In genomic region chr17:29884596-29884995, GRCm38 (mm10) we compare ENCODE assay signal across 13 mouse cellular contexts.
DNase-seq lines count a peak whose midpoint lies in the region; ATAC-seq lines count a peak whose summit lies in the region.
"Had no signal": no experiment of that assay in that cellular context is flagged by ENCODE, and none has a peak within 500 bp of the region (broad histone marks: within the 10 kb centered on the region; RNA-seq: fewer than 3 reads in every experiment).

No protein-coding gene starts in this region.

- peaks cover 41% of the 10 kb centered on the region for H3K27me3 ChIP-seq in hindbrain, embryonic 12.5 days
- no peaks in the 10 kb centered on the region for H3K27me3 ChIP-seq in midbrain, embryonic 15.5 days (replicated peaks)
- peaks cover 54% of the 10 kb centered on the region for H3K27me3 ChIP-seq in heart, embryonic 12.5 days (replicated peaks)
- H3K27me3 ChIP-seq in intestine, embryonic 16.5 days (replicated peaks; ENCODE audit: control insufficient read depth, insufficient read depth, low read length): peaks cover 29% of the 10 kb centered on the region

- peak overlapping the region; percentile 68 for H3K4me3 ChIP-seq in hindbrain, embryonic 12.5 days
- H3K4me3 ChIP-seq in midbrain, embryonic 15.5 days: peak overlapping the region; percentile 77
- H3K4me3 ChIP-seq in heart, embryonic 12.5 days: no peak overlapping the region
- H3K4me3 ChIP-seq in intestine, embryonic 16.5 days (ENCODE audit: low read length): no peak overlapping the region
- H3K4me3 ChIP-seq: myocyte had no signal

- ATAC-seq in cerebellum, adult (ENCODE audit: insufficient number of reproducible peaks, low FRiP score, low TSS enrichment): no peak
- no peak for ATAC-seq in hindbrain, embryonic 12.5 days (ENCODE audit: low FRiP score)
- ATAC-seq in midbrain, embryonic 15.5 days (replicated peaks): no peak
- no peak for ATAC-seq in heart, embryonic 12.5 days (ENCODE audit: insufficient number of reproducible peaks, low FRiP score)
- no peak for ATAC-seq in intestine, embryonic 16.5 days

- H3K4me2 ChIP-seq in hindbrain, embryonic 12.5 days (replicated peaks): peak overlapping the region; percentile 95
- H3K4me2 ChIP-seq in midbrain, embryonic 15.5 days: peak overlapping the region; percentile 96
- H3K4me2 ChIP-seq in heart, embryonic 12.5 days: no peak overlapping the region
- H3K4me2 ChIP-seq in intestine, embryonic 16.5 days (ENCODE audit: low read depth, low read length): no peak overlapping the region

- H3K4me1 ChIP-seq in hindbrain, embryonic 12.5 days: peaks cover 62% of the 10 kb centered on the region
- H3K4me1 ChIP-seq in midbrain, embryonic 15.5 days: peaks cover 71% of the 10 kb centered on the region
- H3K4me1 ChIP-seq in heart, embryonic 12.5 days (replicated peaks): peaks cover 25% of the 10 kb centered on the region
- H3K4me1 ChIP-seq in intestine, embryonic 16.5 days (ENCODE audit: control insufficient read depth, insufficient read depth, low read length): peaks cover 28% of the 10 kb centered on the region

- peak; percentile 17 to 49 for DNase-seq in cerebellum, adult 18-20 months
- peak; percentile 60 for DNase-seq in cerebellum, adult 9-11 months
- no peak for DNase-seq in right cerebral cortex, adult 2 months (ENCODE audit: low spot score in 2 of 2)
- DNase-seq: kidney, adult 2 months; layer of hippocampus, postnatal 36 days; thymus, postnatal 14 days had no signal

- no peaks in the 10 kb centered on the region for H3K36me3 ChIP-seq in hindbrain, embryonic 12.5 days
- no peaks in the 10 kb centered on the region for H3K36me3 ChIP-seq in midbrain, embryonic 15.5 days (replicated peaks)
- no peaks in the 10 kb centered on the region for H3K36me3 ChIP-seq in heart, embryonic 12.5 days
- no peaks in the 10 kb centered on the region for H3K36me3 ChIP-seq in intestine, embryonic 16.5 days (ENCODE audit: control insufficient read depth, insufficient read depth, low read length)
- H3K36me3 ChIP-seq: G1E had no signal

- H3K27ac ChIP-seq in hindbrain, embryonic 12.5 days: peak overlapping the region; percentile 52
- peak overlapping the region; percentile 91 for H3K27ac ChIP-seq in midbrain, embryonic 15.5 days
- H3K27ac ChIP-seq in heart, embryonic 12.5 days (ENCODE audit: poor library complexity, severe bottlenecking): no peak overlapping the region
- no peak overlapping the region for H3K27ac ChIP-seq in intestine, embryonic 16.5 days (ENCODE audit: low read length)

- peak overlapping the region; percentile 39 for H3K9ac ChIP-seq in hindbrain, embryonic 12.5 days
- peak overlapping the region; percentile 74 for H3K9ac ChIP-seq in midbrain, embryonic 15.5 days
- no peak overlapping the region for H3K9ac ChIP-seq in heart, embryonic 12.5 days
- H3K9ac ChIP-seq in intestine, embryonic 16.5 days (ENCODE audit: low read depth, low read length): no peak overlapping the region

- 26% methylated on average over 6 of the region's 6 CpGs for WGBS in hindbrain, embryonic 12.5 days
- WGBS in midbrain, embryonic 15.5 days: 24% methylated on average over 6 of the region's 6 CpGs
- 44% methylated on average over 6 of the region's 6 CpGs for WGBS in heart, embryonic 12.5 days
- WGBS in intestine, embryonic 16.5 days: 66% methylated on average over 6 of the region's 6 CpGs

- no peaks in the 10 kb centered on the region for H3K9me3 ChIP-seq in hindbrain, embryonic 12.5 days (replicated peaks)
- H3K9me3 ChIP-seq in midbrain, embryonic 15.5 days: no peaks in the 10 kb centered on the region
- no peaks in the 10 kb centered on the region for H3K9me3 ChIP-seq in heart, embryonic 12.5 days (replicated peaks)
- no peaks in the 10 kb centered on the region for H3K9me3 ChIP-seq in intestine, embryonic 16.5 days (ENCODE audit: control insufficient read depth, low read length)

Comparison
In these comparisons a context has a peak if more than half of its experiments do, and no peak if none do; other contexts are left out.
1. DNase-seq: peak in cerebellum, adult 18-20 months (2 of 2) and cerebellum, adult 9-11 months (single experiment); none in right cerebral cortex, adult 2 months (0 of 2).
2. H3K27ac ChIP-seq: peak in hindbrain, embryonic 12.5 days (single experiment) and midbrain, embryonic 15.5 days (single experiment); none in heart, embryonic 12.5 days (single experiment) and intestine, embryonic 16.5 days (single experiment).
3. H3K4me2 ChIP-seq: peak in hindbrain, embryonic 12.5 days (single experiment) and midbrain, embryonic 15.5 days (single experiment); none in heart, embryonic 12.5 days (single experiment) and intestine, embryonic 16.5 days (single experiment).
4. H3K4me3 ChIP-seq: peak in hindbrain, embryonic 12.5 days (single experiment) and midbrain, embryonic 15.5 days (single experiment); none in heart, embryonic 12.5 days (single experiment) and intestine, embryonic 16.5 days (single experiment).
5. H3K9ac ChIP-seq: peak in hindbrain, embryonic 12.5 days (single experiment) and midbrain, embryonic 15.5 days (single experiment); none in heart, embryonic 12.5 days (single experiment) and intestine, embryonic 16.5 days (single experiment).